Mouse (Mus musculus): ENCODE results near the gene Lrrk2.
A peak's percentile ranks its signal among the peaks of the same experiment; 100 is the strongest.

Gene Lrrk2

GRCm38 (mm10) chr15:91672645-91673568, at the start of gene Lrrk2:
Gene Lrrk2 (plus strand): TSS chr15:91673175.
- peak; percentile 37 to 68 for DNase-seq (ENCODE audit: low spot score in 2 of 2)

- DNase-seq (ENCODE audit: low spot score in 2 of 2) = no peak
Measured at GRCm38 (mm10) chr15:91624475-91624874, 48.5 kb upstream of the Lrrk2 start.

GRCm38 (mm10) chr15:91629137-91629536, 43.8 kb upstream of the Lrrk2 start:
- no peak for DNase-seq (ENCODE audit: low spot score in 2 of 2)

GRCm38 (mm10) chr15:91632473-91632872, 40.5 kb upstream of the Lrrk2 start:
- no peak for DNase-seq (ENCODE audit: low spot score in 2 of 2)

- no peak for DNase-seq (ENCODE audit: low spot score in 2 of 2)
Measured at GRCm38 (mm10) chr15:91633051-91633450, 39.9 kb upstream of the Lrrk2 start.

- DNase-seq (ENCODE audit: low spot score in 2 of 2) = no peak
Measured at GRCm38 (mm10) chr15:91633806-91634205, 39.2 kb upstream of the Lrrk2 start.

- no peak for DNase-seq (ENCODE audit: low spot score in 2 of 2)
Measured at GRCm38 (mm10) chr15:91634236-91634635, 38.7 kb upstream of the Lrrk2 start.

- no peak for DNase-seq (ENCODE audit: low spot score in 2 of 2)
Measured at GRCm38 (mm10) chr15:91641631-91642030, 31.3 kb upstream of the Lrrk2 start.

- DNase-seq (ENCODE audit: low spot score in 2 of 2) = no peak
Measured at GRCm38 (mm10) chr15:91642682-91643306, 30.2 kb upstream of the Lrrk2 start.

- DNase-seq (ENCODE audit: low spot score in 2 of 2) = no peak
Measured at GRCm38 (mm10) chr15:91643632-91644348, 29.2 kb upstream of the Lrrk2 start.

GRCm38 (mm10) chr15:91650270-91650669, 22.7 kb upstream of the Lrrk2 start:
- no peak for DNase-seq (ENCODE audit: low spot score in 2 of 2)

- no peak for DNase-seq (ENCODE audit: low spot score in 2 of 2)
Measured at GRCm38 (mm10) chr15:91651493-91651892, 21.5 kb upstream of the Lrrk2 start.

- DNase-seq (ENCODE audit: low spot score in 2 of 2) = no peak
Measured at GRCm38 (mm10) chr15:91658227-91658626, 14.7 kb upstream of the Lrrk2 start.

- no peak for DNase-seq (ENCODE audit: low spot score in 2 of 2)
Measured at GRCm38 (mm10) chr15:91660277-91661078, 12.5 kb upstream of the Lrrk2 start.

- no peak for DNase-seq (ENCODE audit: low spot score in 2 of 2)
Measured at GRCm38 (mm10) chr15:91661079-91661369, 12.0 kb upstream of the Lrrk2 start.

- DNase-seq (ENCODE audit: low spot score in 2 of 2) = no peak
Measured at GRCm38 (mm10) chr15:91664586-91665132, 8.3 kb upstream of the Lrrk2 start.

GRCm38 (mm10) chr15:91665530-91665929, 7.4 kb upstream of the Lrrk2 start:
- no peak for DNase-seq (ENCODE audit: low spot score in 2 of 2)

GRCm38 (mm10) chr15:91671216-91671615, 1.8 kb upstream of the Lrrk2 start:
- no peak for DNase-seq (ENCODE audit: low spot score in 2 of 2)

GRCm38 (mm10) chr15:91671987-91672386, 988 bp upstream of the Lrrk2 start:
- DNase-seq (ENCODE audit: low spot score in 2 of 2) = no peak

- DNase-seq (ENCODE audit: low spot score in 2 of 2) = no peak
Measured at GRCm38 (mm10) chr15:91673569-91673905, 562 bp downstream of the Lrrk2 start.

GRCm38 (mm10) chr15:91680116-91680515, 7.1 kb downstream of the Lrrk2 start:
- DNase-seq (ENCODE audit: low spot score in 2 of 2) = no peak
